Mouse (Mus musculus) forebrain, embryonic 13.5 days (tissue): ENCODE data around the gene Rft1. TPM values are rescaled to one million over a fixed set of nuclear protein-coding genes. Genes with fewer than 3 reads are reported as not detected.

Experiments used
- ATAC-seq: fragments of 200-750 bp; cut with Nextera tagmentation; 2 replicates; pipeline ENCODE4 v1.8.0; 2017
- H3K27ac ChIP-seq: fragments of 300-500 bp; sonication (generic); 2 replicates; pipeline ENCODE4 v1.5.1; 2015; ENCODE audit warnings: inconsistent platforms, mild to moderate bottlenecking, moderate library complexity
- H3K27me3 ChIP-seq: fragments of 300-500 bp; sonication (generic); 2 replicates; pipeline ENCODE4 v1.6.1; 2015; ENCODE audit warnings: mild to moderate bottlenecking, inconsistent platforms
- H3K36me3 ChIP-seq: fragments of 300-500 bp; sonication (generic); 2 replicates; pipeline ENCODE4 v1.6.1; 2015; ENCODE audit warnings: mild to moderate bottlenecking, inconsistent platforms; ENCODE audit not compliant: poor library complexity, severe bottlenecking
- H3K4me1 ChIP-seq: fragments of 300-500 bp; sonication (generic); 2 replicates; pipeline ENCODE4 v1.6.1; 2015; ENCODE audit warnings: inconsistent platforms
- H3K4me2 ChIP-seq: fragments of 300-500 bp; sonication (generic); 2 replicates; pipeline ENCODE4 v1.6.1; 2015; ENCODE audit warnings: inconsistent platforms, mild to moderate bottlenecking, moderate library complexity
- H3K4me3 ChIP-seq: fragments of 300-500 bp; sonication (generic); 2 replicates; pipeline ENCODE4 v1.5.1; 2015; ENCODE audit warnings: mild to moderate bottlenecking, inconsistent platforms
- H3K9ac ChIP-seq: fragments of 300-500 bp; sonication (generic); 2 replicates; pipeline ENCODE4 v1.6.1; 2015; ENCODE audit warnings: mild to moderate bottlenecking, inconsistent platforms
- H3K9me3 ChIP-seq: fragments of 300-500 bp; sonication (generic); replicated peaks from 2 replicates; pipeline ENCODE4 v1.6.1; 2016; ENCODE audit warnings: inconsistent platforms
- WGBS: fragments of 180-500 bp; shearing (Covaris S2); methylation state at CpG from one replicate; pipeline ENCODE4 v1.1.7; 2015; 5-methylcytosine and 5-hydroxymethylcytosine counted together
- polyA plus RNA-seq: library from polyadenylated mRNA; unstranded; fragments of >200 nt; fragmentation: Nextera tagmentation; extraction: Ambion mirVana; gene quantifications from 2 replicates; pipeline ENCODE4 v1.2.1, GENCODE M21; 2015

Gene Rft1
- polyA plus RNA-seq, 1 experiment from 2014 or later, result 8.8 TPM

DNA sequence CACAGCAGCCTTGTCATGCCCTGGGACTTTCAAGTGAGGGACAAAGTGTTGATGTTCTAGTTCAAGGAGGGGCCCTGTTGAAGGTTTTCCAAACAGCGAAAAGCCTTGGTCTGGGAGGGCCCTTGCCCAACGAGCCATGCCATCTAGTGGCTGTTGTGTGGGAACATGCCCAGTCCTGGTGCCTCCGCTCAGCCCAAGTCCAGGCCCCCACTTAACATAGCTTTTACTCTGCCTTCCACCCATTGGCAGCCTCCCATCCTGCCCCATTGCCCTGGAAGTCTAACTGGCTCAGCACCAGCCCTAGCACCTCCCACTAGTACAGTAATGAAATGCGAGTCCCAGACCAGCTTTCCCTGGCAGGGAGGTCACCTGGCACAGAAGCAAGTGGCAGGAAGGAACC, 3.2 kb upstream of the Rft1 start:
- 19% methylated on average over 4 of the region's 4 CpGs for WGBS
- no peaks in the 10 kb centered on the region for H3K27me3 ChIP-seq
- no peak overlapping the region for H3K9ac ChIP-seq
- H3K4me1 ChIP-seq, result peaks cover 6% of the 10 kb centered on the region
- no peaks in the 10 kb centered on the region for H3K9me3 ChIP-seq
- no peak overlapping the region for H3K4me2 ChIP-seq
- no peaks in the 10 kb centered on the region for H3K36me3 ChIP-seq
- H3K4me3 ChIP-seq, result no peak overlapping the region
- peak; percentile 44 for ATAC-seq
- no peak overlapping the region for H3K27ac ChIP-seq

DNA sequence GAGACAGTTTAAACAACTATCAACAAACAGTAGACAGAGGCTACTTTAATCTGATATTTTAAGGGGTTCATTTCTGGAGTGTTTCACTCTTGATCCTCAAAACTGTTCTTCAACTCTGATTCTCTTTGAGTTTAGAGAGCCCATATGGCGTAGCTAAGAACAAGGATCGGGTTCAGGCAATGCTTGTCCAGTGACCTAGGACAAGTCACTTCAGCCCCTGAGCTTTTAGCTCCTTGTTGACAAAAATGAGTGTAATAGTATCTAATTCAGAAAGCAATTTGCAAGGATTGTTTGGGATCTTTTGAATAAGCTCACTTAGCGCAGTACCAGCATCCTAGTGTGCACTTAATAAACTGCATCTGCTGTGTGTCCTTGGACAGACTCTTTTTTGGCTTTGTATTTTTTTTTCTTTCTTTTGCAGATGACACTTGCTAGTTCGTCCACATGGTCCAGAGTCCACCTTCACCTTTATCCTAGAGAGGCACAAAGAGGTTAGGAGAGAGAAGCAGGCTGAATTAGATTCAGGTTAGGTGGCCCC, 600 bp downstream of the Rft1 start:
- Histone ChIP-seq H3K4me1 (peaks cover 6% of the 10 kb centered on the region), H3K9me3 (no peaks in the 10 kb centered on the region), H3K9ac (peak overlapping the region; percentile 95), H3K27me3 (no peaks in the 10 kb centered on the region), H3K36me3 (peaks cover 3% of the 10 kb centered on the region), H3K4me3 (peak overlapping the region; percentile 84), H3K27ac (peak overlapping the region; percentile 67; the same call in 1 of the 2 replicates), H3K4me2 (peak overlapping the region; percentile 64)
- 46% methylated on average over 4 of the region's 4 CpGs for WGBS
- no peak for ATAC-seq

DNA sequence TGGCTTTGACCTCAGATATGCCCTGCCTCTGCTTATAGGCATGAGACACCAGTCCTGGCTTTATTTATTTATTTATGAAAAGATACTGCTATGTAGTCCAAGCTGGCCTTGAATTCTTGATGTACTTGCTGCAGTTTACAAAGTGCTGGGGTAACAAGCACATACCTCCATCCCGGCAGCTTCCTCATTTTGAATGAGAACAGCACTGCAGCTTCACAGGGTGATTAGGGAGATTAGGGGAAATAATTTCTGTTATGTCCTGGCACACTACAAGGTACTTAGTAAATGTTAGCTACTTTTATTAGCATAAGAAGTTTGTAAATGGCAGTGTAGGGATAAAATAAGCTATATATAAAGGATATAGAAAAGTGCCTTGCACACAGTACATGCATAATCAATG, 1.4 kb downstream of the Rft1 start:
- peaks cover 9% of the 10 kb centered on the region for H3K36me3 ChIP-seq
- H3K4me2 ChIP-seq, result no peak overlapping the region
- no peak for ATAC-seq
- no peaks in the 10 kb centered on the region for H3K9me3 ChIP-seq
- H3K9ac ChIP-seq, result no peak overlapping the region
- H3K4me1 ChIP-seq, result peaks cover 6% of the 10 kb centered on the region
- H3K4me3 ChIP-seq, result no peak overlapping the region
- no peaks in the 10 kb centered on the region for H3K27me3 ChIP-seq
- WGBS, result 88% methylated on average over 1 of the region's 1 CpGs
- no peak overlapping the region for H3K27ac ChIP-seq

DNA sequence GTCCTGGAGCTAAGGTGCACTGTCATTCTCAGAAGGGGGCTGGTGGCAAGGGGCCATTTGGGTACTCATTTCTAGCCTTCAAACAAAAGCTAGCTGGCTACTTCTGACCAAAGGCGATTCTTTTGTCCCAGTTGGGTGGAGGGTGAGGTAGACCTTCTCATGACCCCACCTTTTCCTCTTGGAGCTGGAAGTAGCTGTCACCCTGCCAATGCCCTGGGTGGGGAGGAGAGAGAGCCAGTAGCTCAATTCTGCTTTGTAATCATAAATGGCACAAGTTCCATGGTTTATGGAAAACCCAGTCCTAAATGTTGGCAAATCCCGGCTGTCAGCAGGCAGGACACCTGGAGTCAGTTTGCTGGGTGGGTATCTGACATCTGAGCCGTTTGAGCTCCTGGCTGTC, 11.9 kb downstream of the Rft1 start:
- Histone ChIP-seq H3K36me3 (peaks cover 81% of the 10 kb centered on the region), H3K4me2 (no peak overlapping the region)
- 86% methylated on average over 3 of the region's 3 CpGs for WGBS

DNA sequence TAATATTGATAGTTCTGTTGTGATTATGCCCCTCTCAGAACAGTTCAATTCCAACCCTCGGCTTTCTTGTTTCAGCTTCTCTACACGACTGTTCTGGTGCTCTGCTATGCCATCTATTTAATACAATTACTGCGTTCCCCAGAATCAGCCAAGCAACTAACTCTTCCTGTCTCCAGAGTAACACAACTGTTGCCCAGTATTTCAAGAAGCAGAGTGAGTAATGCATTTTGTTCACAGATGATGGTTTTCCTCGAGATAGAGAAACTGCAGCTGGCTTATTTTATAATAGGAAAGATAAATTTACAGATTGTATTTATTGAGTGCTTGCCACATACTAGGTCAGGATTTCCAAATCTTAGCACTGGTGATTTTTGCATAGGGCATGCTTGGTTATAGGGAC, 12.4 kb downstream of the Rft1 start:
- no peak overlapping the region for H3K27ac ChIP-seq
- H3K9ac ChIP-seq, result no peak overlapping the region
- no peaks in the 10 kb centered on the region for H3K9me3 ChIP-seq
- WGBS, result 91% methylated on average over 4 of the region's 4 CpGs
- no peak overlapping the region for H3K4me3 ChIP-seq
- no peak overlapping the region for H3K4me2 ChIP-seq
- no peaks in the 10 kb centered on the region for H3K4me1 ChIP-seq
- H3K36me3 ChIP-seq, result peaks cover 76% of the 10 kb centered on the region
- H3K27me3 ChIP-seq, result no peaks in the 10 kb centered on the region
- no peak for ATAC-seq

More for the DNA sequence above, 11.9 kb downstream of the Rft1 start:
- Histone ChIP-seq H3K4me1 (no peaks in the 10 kb centered on the region), H3K4me3 (no peak overlapping the region), H3K27me3 (no peaks in the 10 kb centered on the region), H3K9me3 (no peaks in the 10 kb centered on the region), H3K9ac (no peak overlapping the region), H3K27ac (no peak overlapping the region)
- no peak for ATAC-seq

DNA sequence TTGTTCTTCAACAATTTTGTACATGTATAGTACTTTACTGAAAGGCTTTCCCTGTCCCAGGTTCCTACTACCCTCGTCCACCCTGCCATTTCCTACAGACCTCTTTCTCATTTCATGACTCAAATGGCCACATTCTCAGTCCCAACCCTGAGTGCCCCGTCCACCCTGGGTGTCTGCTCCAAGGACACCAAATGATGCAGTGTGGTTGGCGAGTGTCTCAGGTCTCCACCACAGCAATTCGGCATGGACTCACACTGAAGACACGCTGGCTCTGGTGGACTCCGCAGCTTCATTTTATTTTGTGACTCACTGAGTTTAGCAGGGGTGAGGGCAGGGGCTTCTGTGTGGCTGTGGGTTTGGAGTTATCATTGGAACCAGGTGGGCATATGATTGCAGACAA, 16.0 kb downstream of the Rft1 start:
- no peak for ATAC-seq
- Histone ChIP-seq H3K4me2 (no peak overlapping the region), H3K4me1 (no peaks in the 10 kb centered on the region), H3K4me3 (no peak overlapping the region), H3K9me3 (no peaks in the 10 kb centered on the region), H3K27ac (no peak overlapping the region), H3K9ac (no peak overlapping the region), H3K27me3 (no peaks in the 10 kb centered on the region), H3K36me3 (peaks cover 62% of the 10 kb centered on the region)
- WGBS, result 93% methylated on average over 6 of the region's 6 CpGs

DNA sequence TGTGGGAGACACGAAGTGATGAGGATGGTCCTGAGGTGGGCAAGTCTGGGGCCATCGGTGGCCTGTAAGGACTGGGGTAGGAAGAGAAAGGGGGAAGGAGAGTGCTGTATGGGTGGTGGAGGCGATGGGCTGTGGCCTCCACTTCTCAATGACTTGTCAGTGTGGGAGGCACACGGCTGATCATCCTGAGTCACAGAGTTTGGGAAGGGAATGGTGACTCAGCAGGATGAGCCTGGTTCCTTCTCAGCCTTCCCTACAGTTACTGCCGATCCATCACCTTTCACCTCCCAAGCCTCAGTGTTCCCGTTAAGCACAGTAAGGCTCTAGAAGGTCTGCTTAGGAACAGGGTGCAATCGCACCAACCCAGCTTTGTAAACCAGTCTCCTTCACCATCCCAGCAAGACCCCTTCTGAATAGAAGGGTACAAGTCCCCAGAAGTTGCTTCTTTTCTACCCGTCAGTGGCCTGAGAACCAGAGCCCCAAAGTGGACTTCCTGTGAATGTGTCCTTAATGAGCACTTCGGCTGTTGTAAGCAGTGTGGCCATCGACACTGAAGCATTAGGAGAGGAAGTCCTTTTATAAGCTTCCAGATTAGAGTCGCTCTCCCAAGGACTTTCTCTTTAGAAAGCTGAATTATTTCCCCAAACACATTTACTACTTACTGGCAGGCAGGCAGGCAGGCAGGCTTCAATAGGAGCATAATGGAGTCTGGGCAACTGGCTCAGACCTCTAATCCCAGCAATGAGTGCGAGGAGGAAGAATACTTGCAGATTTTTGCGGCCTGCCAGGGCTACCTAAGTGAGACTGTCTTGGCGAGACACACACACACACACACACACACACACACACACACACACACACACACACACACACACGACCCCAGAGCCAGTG, 17.2 kb downstream of the Rft1 start:
- 74% methylated on average over 14 of the region's 15 CpGs for WGBS
- Histone ChIP-seq H3K9me3 (no peaks in the 10 kb centered on the region), H3K9ac (no peak overlapping the region), H3K36me3 (peaks cover 53% of the 10 kb centered on the region), H3K4me2 (no peak overlapping the region), H3K27ac (no peak overlapping the region), H3K4me1 (no peaks in the 10 kb centered on the region), H3K27me3 (no peaks in the 10 kb centered on the region), H3K4me3 (no peak overlapping the region)
- peak; percentile 38; the same call in 1 of the 2 replicates for ATAC-seq

DNA sequence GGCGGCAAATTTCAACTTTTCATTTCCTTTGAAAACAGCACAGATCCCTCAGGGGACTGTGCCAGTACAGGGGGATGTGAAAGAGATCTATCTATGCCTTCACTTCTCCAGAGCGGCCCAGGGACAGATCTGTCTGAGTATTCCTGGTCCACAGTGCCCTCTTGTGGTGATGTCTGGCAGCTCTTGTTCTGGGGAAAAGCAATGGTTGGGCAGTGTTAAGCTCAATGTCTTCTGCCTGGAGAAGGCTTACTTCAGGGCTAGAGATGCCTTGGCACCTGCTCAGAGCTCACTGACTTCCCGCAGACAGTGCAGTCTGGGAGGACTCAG, 17.8 kb downstream of the Rft1 start:
- H3K4me1 ChIP-seq, result no peaks in the 10 kb centered on the region
- no peaks in the 10 kb centered on the region for H3K9me3 ChIP-seq
- H3K9ac ChIP-seq, result no peak overlapping the region
- H3K4me3 ChIP-seq, result no peak overlapping the region
- peak; percentile 86 for ATAC-seq
- WGBS, result 4% methylated on average over 3 of the region's 3 CpGs
- no peak overlapping the region for H3K27ac ChIP-seq
- no peak overlapping the region for H3K4me2 ChIP-seq
- no peaks in the 10 kb centered on the region for H3K27me3 ChIP-seq
- H3K36me3 ChIP-seq, result peaks cover 53% of the 10 kb centered on the region

DNA sequence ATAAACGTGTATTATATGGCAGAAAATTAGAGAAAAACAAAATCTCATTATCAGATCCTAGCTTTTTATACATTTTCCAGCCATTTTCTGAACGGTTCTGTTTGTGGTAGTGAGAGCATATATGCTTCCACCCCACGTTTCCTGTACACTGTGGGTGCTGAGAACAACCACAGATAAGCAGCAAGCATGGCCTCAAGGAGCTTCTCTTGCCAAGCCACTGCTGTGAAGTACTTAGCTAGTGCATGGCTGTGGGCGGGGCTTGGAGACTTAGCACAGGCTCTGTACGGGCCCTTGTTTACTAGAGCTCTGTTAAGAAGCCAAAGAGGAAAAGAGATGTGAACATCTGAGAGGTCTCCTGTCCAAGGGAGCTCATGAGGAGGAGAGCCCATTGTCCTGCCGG, 20.8 kb downstream of the Rft1 start:
- H3K4me2 ChIP-seq, result no peak overlapping the region
- H3K9me3 ChIP-seq, result no peaks in the 10 kb centered on the region
- WGBS, result 61% methylated on average over 6 of the region's 6 CpGs
- ATAC-seq, result no peak
- H3K9ac ChIP-seq, result no peak overlapping the region
- H3K27ac ChIP-seq, result no peak overlapping the region
- H3K4me1 ChIP-seq, result no peaks in the 10 kb centered on the region
- peaks cover 55% of the 10 kb centered on the region for H3K36me3 ChIP-seq
- H3K27me3 ChIP-seq, result no peaks in the 10 kb centered on the region
- no peak overlapping the region for H3K4me3 ChIP-seq

DNA sequence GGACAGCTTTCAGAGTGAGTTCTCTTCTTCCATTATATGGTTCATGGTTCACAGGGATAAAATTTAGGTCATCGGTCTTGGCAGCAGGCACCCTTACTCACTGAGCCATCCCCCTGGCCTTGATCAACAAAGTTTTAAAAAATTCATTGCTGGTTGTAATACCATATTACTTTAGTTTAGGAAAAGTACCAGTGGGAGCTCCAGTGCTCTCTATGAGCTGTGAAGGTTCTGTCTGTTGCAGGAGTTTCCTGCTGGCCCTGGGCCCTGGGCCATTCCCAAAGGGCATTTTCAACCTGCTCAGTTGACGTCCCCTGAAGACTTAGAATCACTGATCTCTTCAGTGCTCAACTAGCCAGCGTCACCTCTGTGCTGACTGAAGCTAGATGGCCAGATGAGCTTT, 28.0 kb downstream of the Rft1 start:
- Histone ChIP-seq H3K4me2 (no peak overlapping the region), H3K27me3 (no peaks in the 10 kb centered on the region), H3K9ac (no peak overlapping the region), H3K4me1 (no peaks in the 10 kb centered on the region), H3K36me3 (peaks cover 65% of the 10 kb centered on the region), H3K4me3 (no peak overlapping the region), H3K9me3 (no peaks in the 10 kb centered on the region), H3K27ac (no peak overlapping the region)
- WGBS, result 92% methylated on average over 3 of the region's 3 CpGs
- no peak for ATAC-seq

DNA sequence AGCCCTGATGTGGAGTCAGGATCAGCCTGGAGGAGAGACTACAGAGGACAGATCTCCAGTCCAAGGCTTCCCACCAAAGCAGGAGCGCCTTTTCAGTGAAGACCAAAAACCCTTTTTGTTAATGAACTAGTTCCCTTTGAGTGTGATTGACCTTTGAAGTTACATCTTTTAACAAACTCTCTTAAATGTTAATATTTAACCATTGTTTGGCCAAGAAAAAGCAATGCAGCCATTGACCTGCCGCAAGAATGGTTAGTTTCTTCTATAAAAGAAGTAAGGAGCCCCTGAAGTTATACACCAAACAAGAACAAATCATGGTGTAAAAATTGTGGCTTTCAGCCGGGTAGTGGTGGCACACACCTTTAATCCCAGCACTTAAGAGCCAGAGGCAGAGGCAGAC, 36.5 kb downstream of the Rft1 start:
- no peak for ATAC-seq
- no peak overlapping the region for H3K4me3 ChIP-seq
- WGBS, result 90% methylated on average over 3 of the region's 3 CpGs
- H3K4me1 ChIP-seq, result peaks cover 4% of the 10 kb centered on the region; the same call in 1 of the 2 replicates
- peaks cover 27% of the 10 kb centered on the region for H3K36me3 ChIP-seq
- H3K9me3 ChIP-seq, result no peaks in the 10 kb centered on the region
- H3K27me3 ChIP-seq, result no peaks in the 10 kb centered on the region
- no peak overlapping the region for H3K9ac ChIP-seq
- H3K27ac ChIP-seq, result no peak overlapping the region
- no peak overlapping the region for H3K4me2 ChIP-seq

DNA sequence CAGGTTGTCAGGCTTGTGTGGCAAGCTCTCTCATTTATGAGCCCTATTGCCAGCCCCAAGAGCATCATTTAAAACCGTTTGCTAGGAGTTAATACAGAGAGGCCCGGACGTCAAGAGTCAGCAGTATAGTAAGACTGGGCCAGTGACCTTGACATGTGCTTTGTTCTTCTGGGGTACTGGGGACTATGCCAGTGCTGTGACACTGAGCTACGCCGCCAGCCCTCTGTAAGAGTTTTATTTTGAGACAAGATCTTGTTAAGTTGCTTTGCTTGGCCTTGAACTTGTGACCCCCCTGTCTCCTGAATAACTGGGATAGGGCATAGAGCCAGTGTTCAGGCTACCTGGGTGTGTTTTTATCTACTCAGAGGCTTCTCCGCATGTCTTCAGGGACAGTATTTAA, 38.3 kb downstream of the Rft1 start:
- H3K27ac ChIP-seq, result no peak overlapping the region
- WGBS, result 85% methylated on average over 6 of the region's 6 CpGs
- peaks cover 11% of the 10 kb centered on the region; the same call in 1 of the 2 replicates for H3K4me1 ChIP-seq
- H3K4me2 ChIP-seq, result no peak overlapping the region
- peaks cover 19% of the 10 kb centered on the region for H3K36me3 ChIP-seq
- no peaks in the 10 kb centered on the region for H3K27me3 ChIP-seq
- H3K9me3 ChIP-seq, result no peaks in the 10 kb centered on the region
- no peak for ATAC-seq
- no peak overlapping the region for H3K4me3 ChIP-seq
- H3K9ac ChIP-seq, result no peak overlapping the region
